Comparison of ENCODE assay signal across 20 mouse cellular contexts in the genomic region with DNA sequence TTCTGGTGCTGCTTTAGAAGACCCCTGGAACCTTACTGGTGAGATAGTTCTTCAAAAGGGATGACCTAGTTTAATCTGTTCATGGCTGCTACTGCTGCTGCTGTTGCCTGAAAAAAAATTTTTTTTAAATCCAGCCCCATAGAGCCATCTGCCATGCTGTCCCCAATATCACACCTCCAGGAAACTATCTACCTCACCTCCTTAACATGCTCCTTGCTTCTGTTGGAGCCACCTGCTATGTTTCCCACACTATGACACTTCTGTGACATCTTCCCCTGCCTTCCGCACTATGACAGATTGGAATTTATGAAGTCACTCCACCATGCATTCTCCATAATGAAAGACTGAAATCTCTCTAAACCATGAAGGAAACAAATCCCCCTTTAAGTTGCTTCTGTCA.
A peak's percentile ranks its signal among the peaks of the same experiment; 100 is the strongest.
DNase-seq lines count a peak whose midpoint lies in the region; ATAC-seq and TF ChIP-seq lines count a peak whose summit lies in the region.
"Had no signal": no experiment of that assay in that cellular context is flagged by ENCODE, and none has a peak within 500 bp of the region (broad histone marks: within the 10 kb centered on the region; RNA-seq: fewer than 3 reads in every experiment).

No protein-coding gene starts in this region.

- no peaks in the 10 kb centered on the region for H3K36me3 ChIP-seq in liver, postnatal 0 days (replicated peaks; ENCODE audit: insufficient read depth, low read length)
- H3K36me3 ChIP-seq: embryonic facial prominence, embryonic 13.5 days; forebrain, embryonic 12.5 days; heart, embryonic 12.5 days; hindbrain, embryonic 10.5 days had no signal

- H3K27me3 ChIP-seq in liver, postnatal 0 days (ENCODE audit: insufficient read depth, low read length) = no peaks in the 10 kb centered on the region
- H3K27me3 ChIP-seq: embryonic facial prominence, embryonic 13.5 days; forebrain, embryonic 12.5 days; heart, embryonic 12.5 days had no signal

- TF ChIP-seq CTCF in liver, postnatal 0 days (IDR thresholded peaks at IDR 0.05; ENCODE audit: low read depth) = no peak

- no peak overlapping the region for H3K4me2 ChIP-seq in liver, postnatal 0 days (ENCODE audit: low read depth, low read length)
- H3K4me2 ChIP-seq: embryonic facial prominence, embryonic 13.5 days; forebrain, embryonic 12.5 days; heart, embryonic 12.5 days; hindbrain, embryonic 14.5 days had no signal

- H3K4me3 ChIP-seq in liver, postnatal 0 days (ENCODE audit: low read depth, low read length) = no peak overlapping the region
- H3K4me3 ChIP-seq: embryonic facial prominence, embryonic 13.5 days; forebrain, embryonic 12.5 days; gastrocnemius, adult 2 months; heart, embryonic 12.5 days; hindbrain, embryonic 10.5 days had no signal

- ATAC-seq in liver, postnatal 0 days = no peak
- no peak for ATAC-seq in cerebellum, adult (ENCODE audit: insufficient number of reproducible peaks, low FRiP score, low TSS enrichment)
- ATAC-seq: forebrain, embryonic 16.5 days had no signal

- no peaks in the 10 kb centered on the region for H3K9me3 ChIP-seq in liver, postnatal 0 days (ENCODE audit: low read length)
- H3K9me3 ChIP-seq: embryonic facial prominence, embryonic 13.5 days; forebrain, embryonic 12.5 days; heart, embryonic 12.5 days; hindbrain, embryonic 10.5 days had no signal

- DNase-seq in layer of hippocampus, adult 9-11 months = peak; percentile 7
- no peak for DNase-seq in layer of hippocampus, postnatal 25 days (ENCODE audit: extremely low spot score in 1 of 2, low spot score in 1 of 2)
- peak; percentile 21 to 35 for DNase-seq in right cerebral cortex, adult 2 months (ENCODE audit: low spot score in 2 of 2)
- DNase-seq in right cerebral cortex, postnatal 14 days = no peak
- DNase-seq in left cerebral cortex, adult 9 months (ENCODE audit: low spot score in 2 of 2) = peak; percentile 18 to 34
- no peak for DNase-seq in liver, postnatal 0 days
- DNase-seq: adrenal gland, adult 8-10 months; adrenal gland, postnatal 36 days; cerebellum, adult 18-20 months; cerebellum, adult 9-11 months; cerebellum, postnatal 36 days; gastrocnemius, adult 2 months; gastrocnemius, postnatal 25 days had no signal

- TF ChIP-seq EP300 in liver, postnatal 0 days (IDR thresholded peaks at IDR 0.05; ENCODE audit: low read depth) = no peak

- no peaks in the 10 kb centered on the region for H3K4me1 ChIP-seq in liver, postnatal 0 days (ENCODE audit: insufficient read depth)
- H3K4me1 ChIP-seq: forebrain, embryonic 12.5 days; heart, embryonic 12.5 days; hindbrain, embryonic 10.5 days had no signal

- WGBS in liver, postnatal 0 days (ENCODE audit: insufficient replicate concordance) = 71% methylated on average over 1 of the region's 1 CpGs

- H3K27ac ChIP-seq in liver, postnatal 0 days (ENCODE audit: low read depth) = no peak overlapping the region
- H3K27ac ChIP-seq: embryonic facial prominence, embryonic 13.5 days; forebrain, embryonic 12.5 days; gastrocnemius, adult 2 months; hindbrain, embryonic 10.5 days; hindbrain, embryonic 14.5 days had no signal

- no peak overlapping the region for H3K9ac ChIP-seq in liver, postnatal 0 days (replicated peaks)
- H3K9ac ChIP-seq: embryonic facial prominence, embryonic 13.5 days; forebrain, embryonic 12.5 days; heart, embryonic 12.5 days; hindbrain, embryonic 14.5 days had no signal

Comparison
In these comparisons a context has a peak if more than half of its experiments do, and no peak if none do; other contexts are left out.
1. DNase-seq: peak in layer of hippocampus, adult 9-11 months (single experiment), right cerebral cortex, adult 2 months (2 of 2) and left cerebral cortex, adult 9 months (2 of 2); none in layer of hippocampus, postnatal 25 days (0 of 2), right cerebral cortex, postnatal 14 days (single experiment) and liver, postnatal 0 days (single experiment).